Mouse (Mus musculus) testis, adult 2 months (tissue): ENCODE results near the gene Olfr96.

Experiments used
- CTCF ChIP-seq: fragments of 200-500 bp; IDR thresholded peaks from 2 replicates; pipeline ENCODE4 v1.5.1; 2012; ENCODE audit warnings: low read depth, mild to moderate bottlenecking, inconsistent platforms, low read length, moderate library complexity; ENCODE audit not compliant: control insufficient read depth, insufficient read depth, insufficient replicate concordance
- POLR2A ChIP-seq: fragments of 200-500 bp; IDR thresholded peaks from 2 replicates; pipeline ENCODE4 v1.6.1; 2012; ENCODE audit warnings: low read depth, mild to moderate bottlenecking, inconsistent platforms, low read length, moderate library complexity; ENCODE audit not compliant: control insufficient read depth

- TF ChIP-seq POLR2A (no peak), CTCF (no peak)
Measured at GRCm38 (mm10) chr17:37270702-37271092, 50.8 kb downstream of the Olfr96 start.
